Mouse (Mus musculus) mammary gland, adult 2 months (tissue): ENCODE results near the gene Tmem107. TPM values are rescaled to one million over a fixed set of nuclear protein-coding genes. Genes with fewer than 3 reads are reported as not detected.

Experiments used
- polyA plus RNA-seq: library from polyadenylated mRNA; depleted of rRNA; stranded (reverse); fragments of >200 nt; gene quantifications from 2 replicates; pipeline ENCODE4 v1.2.3, GENCODE M21; 2012; ENCODE audit warnings: low replicate concordance; rRNA removed

Tmem107 gene
- polyA plus RNA-seq: 24.3 and 24.6 TPM in 2 replicates

DNA sequence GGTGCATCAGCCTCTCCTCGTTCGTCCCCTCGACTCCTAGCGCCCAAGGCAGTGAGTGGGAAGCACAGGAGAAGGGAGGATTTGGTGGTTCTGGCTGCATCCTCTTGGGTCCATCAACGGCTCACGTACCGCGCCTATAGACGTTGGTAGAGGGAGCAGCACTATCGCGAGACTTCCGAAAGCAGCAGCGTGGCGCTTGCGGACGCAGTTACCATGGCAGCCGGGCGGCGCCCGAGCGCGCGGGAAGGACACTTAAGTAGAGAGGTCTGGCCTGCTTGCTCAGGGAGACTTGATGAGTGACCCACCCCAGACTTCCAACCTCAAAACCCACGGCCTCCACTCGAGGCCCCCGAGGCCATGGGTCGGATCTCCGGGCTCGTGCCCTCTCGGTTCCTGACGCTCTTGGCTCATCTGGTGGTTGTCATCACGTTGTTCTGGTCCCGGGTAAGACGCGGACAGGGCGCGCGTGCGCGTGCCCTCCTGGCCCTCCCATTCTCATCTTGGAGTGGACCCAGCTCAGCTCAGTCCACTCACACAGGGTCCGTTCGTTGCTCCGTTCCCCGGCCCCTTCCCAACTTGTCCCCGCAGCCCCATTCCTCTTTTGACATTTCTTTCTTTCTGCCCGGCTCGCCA, at the start of gene Tmem107:
Gene Tmem107, plus strand, starts transcription at position 217 of the 633 bp plus-strand sequence.

DNA sequence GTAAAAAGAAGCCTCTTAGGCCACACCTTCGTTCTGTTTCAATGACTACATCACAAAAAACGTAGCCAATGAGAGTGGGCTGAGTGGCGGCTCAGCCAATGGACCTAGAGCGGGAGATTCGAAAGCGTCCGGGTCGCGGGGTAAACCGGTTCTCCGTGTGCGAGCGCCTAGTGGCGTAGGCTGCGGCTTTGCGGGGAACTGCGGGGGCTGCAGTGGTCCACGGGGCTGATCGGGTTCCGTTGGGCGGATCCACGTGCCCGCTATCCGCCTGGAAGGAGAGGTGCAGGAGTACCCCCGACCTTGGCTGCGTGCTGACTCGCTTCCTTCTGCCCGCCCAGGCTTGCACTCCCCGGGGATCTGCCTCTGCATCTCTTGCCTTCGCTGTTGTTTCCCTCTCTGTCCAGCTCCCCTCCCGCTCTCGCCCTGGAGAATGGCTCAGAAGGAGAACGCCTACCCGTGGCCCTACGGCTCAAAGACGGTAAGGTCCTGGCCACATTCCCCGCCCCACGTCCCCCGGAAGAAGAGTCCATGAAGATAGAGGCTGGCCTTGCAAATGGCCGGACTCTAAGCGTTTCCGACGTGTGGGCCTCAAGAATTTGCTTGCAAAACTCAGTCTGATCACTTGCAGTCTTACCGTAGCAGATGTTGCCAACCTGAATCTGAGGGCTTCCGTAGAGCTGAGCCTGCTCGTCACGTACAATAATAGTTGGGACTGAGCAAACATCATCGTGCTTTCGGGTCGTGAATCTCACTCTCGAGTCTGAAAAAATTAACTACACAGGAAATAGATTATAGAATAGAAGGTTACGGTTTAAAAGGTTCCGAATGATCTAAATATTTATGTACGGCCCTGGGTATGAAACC, 24.8 kb upstream of the Tmem107 start, which contains the start of gene Aurkb:
Gene Aurkb, plus strand, starts transcription at position 117 of the 864 bp plus-strand sequence.

DNA sequence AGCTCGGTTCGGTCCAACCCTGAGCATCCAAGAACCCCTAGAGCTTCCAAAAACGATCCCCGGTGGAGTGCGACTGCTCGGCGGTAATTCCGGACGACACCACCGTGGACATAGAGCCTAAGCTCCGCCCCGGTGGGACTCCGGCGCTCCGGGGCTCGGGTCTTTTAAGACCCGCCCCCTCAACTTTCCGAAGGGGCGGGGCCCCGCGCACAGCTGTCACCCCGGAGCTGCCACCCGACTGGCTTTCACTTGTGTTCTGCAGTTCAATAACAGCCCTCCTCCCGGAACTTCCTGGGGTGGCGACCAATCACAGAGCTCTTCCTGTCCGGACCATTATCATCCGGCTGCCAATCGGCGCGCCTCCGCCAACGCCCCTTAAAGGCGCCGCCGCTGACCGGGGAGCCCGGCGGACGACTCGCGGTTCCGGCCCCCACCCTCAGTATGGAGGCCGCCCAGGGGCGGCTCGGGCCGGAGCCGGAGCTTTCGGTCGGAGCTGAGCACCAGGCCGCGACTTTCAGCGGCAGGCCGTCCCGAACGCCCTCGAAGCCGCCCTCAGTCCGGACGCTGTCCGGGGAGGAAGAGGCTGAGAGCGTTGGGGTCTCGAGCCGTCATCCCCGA, 11.1 kb upstream of the Tmem107 start, which contains the start of gene Borcs6:
Gene Borcs6, plus strand, starts transcription at position 361 of the 618 bp plus-strand sequence.

DNA sequence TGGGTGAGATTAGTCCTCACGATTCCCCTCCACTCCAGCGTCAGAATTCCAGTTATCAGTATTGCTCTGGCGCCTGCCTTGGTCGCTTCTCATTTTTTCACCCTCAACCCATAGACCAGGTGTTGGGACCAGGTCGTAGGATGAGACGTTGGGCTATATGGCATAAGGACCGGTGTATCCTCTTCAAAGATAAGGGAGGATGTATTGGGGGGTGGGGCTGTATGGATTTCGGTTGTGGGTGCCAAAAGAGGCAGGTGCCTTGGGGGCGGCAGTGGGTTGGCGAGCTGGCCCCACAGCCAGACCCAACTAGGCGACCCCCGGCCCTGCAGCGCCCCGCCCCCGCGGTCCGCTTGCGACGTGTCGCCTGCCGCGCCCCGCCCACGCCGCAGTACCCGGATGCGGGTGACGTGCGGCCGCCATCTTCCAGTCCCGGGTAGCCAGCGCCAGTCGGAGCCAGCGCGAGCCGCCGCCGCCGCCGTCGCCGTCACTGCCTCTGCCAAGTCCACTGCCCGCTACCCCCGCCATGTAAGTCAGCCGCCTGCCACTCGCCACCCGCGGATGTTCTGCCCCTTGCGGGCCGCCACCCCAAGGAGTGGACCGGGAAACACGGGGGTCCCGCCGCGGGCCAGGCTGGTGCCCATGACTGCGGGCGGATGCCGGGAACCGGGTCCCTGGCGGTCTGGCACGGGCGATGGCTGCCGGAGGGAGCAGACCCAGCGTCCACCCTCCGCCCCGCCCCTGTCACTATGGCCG, 17.7 kb downstream of the Tmem107 start, which contains the start of gene Vamp2:
Gene Vamp2, plus strand, starts transcription at position 388 of the 753 bp plus-strand sequence.

DNA sequence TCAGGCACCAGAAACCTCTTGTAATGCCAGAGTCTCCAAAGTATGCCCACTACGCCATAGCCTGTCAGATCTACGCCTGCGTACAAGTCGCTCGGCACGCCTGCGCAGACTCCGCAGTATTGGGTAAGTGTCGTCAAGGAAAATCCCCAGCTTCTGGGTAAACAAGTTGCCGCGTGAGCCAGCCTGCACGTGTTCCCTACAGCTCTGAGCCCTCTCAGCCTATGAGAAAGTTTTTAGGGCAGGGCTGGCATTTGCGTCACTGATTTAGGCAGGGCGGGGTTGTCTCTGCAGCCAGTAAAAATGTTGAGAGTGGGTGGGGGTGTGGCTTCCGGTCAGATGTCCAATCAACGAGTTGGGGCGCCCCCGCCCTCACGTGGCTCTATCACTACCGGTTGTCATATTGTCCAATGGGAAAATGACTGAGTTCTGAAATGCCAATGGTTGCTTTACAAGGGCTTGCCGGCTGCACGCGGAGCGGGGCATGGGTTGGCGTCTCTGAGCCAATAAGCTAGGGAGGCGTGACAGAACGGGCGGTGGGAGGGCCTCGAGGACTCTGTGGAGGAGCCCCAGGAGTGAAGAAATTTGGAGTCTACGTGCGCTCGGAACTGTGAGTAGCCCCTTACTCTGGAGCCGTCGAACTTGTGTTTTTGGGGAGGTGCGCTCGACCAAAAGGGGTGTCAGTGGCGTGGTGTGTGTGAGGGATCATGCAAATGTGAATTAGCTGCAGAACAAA, 24.3 kb downstream of the Tmem107 start, which contains the start of gene Per1:
Gene Per1, plus strand, starts transcription at position 521 of the 733 bp plus-strand sequence.

DNA sequence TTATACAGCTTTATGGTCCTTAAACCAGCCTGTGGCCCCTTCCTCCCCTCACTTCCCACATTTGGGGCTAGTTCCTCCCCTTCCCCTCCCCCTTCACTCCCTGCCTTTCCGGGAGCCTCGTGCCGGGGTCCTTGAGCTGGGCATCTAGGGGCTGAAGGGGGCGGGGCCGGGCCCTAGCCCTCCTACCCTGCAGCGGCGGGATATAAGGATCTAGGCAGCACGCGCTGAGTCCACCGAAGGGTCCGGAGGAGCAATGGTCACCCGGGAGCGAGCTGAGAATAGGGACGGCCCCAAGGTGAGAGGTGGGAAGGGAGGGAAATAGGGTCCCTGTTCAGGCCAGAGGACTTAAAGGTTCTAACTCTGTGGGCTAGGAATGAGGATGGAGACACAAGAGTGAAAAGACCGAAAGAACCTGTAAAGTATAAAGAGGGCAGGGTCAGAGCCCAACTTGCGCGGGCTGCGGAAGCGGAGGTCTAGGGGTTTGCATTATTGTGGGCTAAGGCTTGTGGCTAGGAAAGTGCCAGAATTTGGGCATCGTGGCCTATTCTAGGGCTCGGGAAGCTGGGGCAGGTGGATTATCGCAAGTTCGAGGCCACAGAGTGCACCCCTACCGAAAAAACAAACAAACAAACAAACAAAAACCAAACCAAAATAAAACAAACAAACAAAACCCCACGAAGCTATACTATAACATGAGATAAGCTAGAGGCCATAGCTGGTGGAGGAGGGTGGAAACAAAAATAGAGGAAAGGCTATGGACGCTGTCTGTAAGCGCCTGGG, 49.8 kb downstream of the Tmem107 start, which contains the start of gene Hes7:
Gene Hes7, plus strand, starts transcription at position 184 of the 780 bp plus-strand sequence.

DNA sequence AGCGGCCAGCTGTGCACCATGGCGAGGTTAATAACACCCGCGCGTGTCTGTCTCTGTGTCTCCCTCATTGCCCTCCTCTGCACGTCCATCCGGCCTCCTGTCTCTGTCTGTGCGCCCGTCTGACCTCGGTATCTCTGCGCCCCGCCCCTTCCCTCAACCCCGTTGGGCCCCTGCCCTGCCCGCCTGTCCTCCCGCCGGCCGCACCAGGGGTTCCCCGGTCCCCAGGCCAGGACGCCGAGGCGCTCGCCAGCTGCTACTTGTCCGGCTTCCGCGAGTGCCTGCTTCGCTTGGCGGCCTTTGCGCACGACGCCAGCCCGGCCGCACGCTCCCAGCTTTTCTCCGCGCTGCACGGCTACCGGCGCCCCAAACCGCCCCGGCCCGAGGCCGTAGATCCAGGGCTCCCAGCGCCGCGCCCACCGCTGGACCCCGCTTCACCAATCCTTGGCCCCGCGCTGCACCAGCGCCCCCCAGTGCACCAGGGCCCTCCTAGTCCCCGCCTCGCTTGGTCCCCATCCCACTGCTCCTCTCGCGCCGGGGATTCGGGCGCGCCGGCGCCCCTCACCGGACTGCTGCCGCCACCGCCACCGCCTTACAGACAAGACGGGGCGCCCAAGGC, 51.8 kb downstream of the Tmem107 start, which contains the start of gene 9130213A22Rik:
Gene 9130213A22Rik, minus strand, starts transcription at position 254 of the 616 bp plus-strand sequence.

Other genes starting within 250 kb of the Tmem107 start
- 84.5 and 87.3 TPM in 2 replicates for gene Ndel1, start 198.9 kb upstream of the Tmem107 start, polyA plus RNA-seq
- gene Rnf222, start 182.3 kb upstream of the Tmem107 start, polyA plus RNA-seq: 0.19 TPM in 1 of 2 replicates, not detected in the other
- gene Rpl26, start 169.2 kb upstream of the Tmem107 start, polyA plus RNA-seq: 637 and 1,128 TPM in 2 replicates
- gene Odf4, start 143.7 kb upstream of the Tmem107 start, polyA plus RNA-seq: not detected in 2 replicates
- 70.7 and 114 TPM in 2 replicates for gene Arhgef15, start 113.3 kb upstream of the Tmem107 start, polyA plus RNA-seq
- 107 and 135 TPM in 2 replicates for gene Slc25a35, start 102.7 kb upstream of the Tmem107 start, polyA plus RNA-seq
- 17.1 and 49.9 TPM in 2 replicates for gene Rangrf, start 95.6 kb upstream of the Tmem107 start, polyA plus RNA-seq
- 11.0 and 12.9 TPM in 2 replicates for gene Pfas, start 62.3 kb upstream of the Tmem107 start, polyA plus RNA-seq
- gene Ctc1, start 54.9 kb upstream of the Tmem107 start, polyA plus RNA-seq: 36.3 and 36.6 TPM in 2 replicates
- gene Aurkb, start 25.2 kb upstream of the Tmem107 start, polyA plus RNA-seq: 5.5 and 18.1 TPM in 2 replicates
- 14.9 and 32.7 TPM in 2 replicates for gene Borcs6, start 11.1 kb upstream of the Tmem107 start, polyA plus RNA-seq
- 115 and 123 TPM in 2 replicates for gene Vamp2, start 17.7 kb downstream of the Tmem107 start, polyA plus RNA-seq
- gene Per1, start 24.4 kb downstream of the Tmem107 start, polyA plus RNA-seq: 30.1 and 37.1 TPM in 2 replicates
- 0.29 and 1.0 TPM in 2 replicates for gene Hes7, start 49.6 kb downstream of the Tmem107 start, polyA plus RNA-seq
- 1.1 and 1.8 TPM in 2 replicates for gene 9130213A22Rik, start 51.8 kb downstream of the Tmem107 start, polyA plus RNA-seq
- 1.8 and 2.6 TPM in 2 replicates for gene Aloxe3, start 55.1 kb downstream of the Tmem107 start, polyA plus RNA-seq
- 0.05 and 1.6 TPM in 2 replicates for gene Alox12b, start 86.2 kb downstream of the Tmem107 start, polyA plus RNA-seq
- 0.08 TPM in 1 of 2 replicates, not detected in the other for gene Alox8, start 127.0 kb downstream of the Tmem107 start, polyA plus RNA-seq
- gene Gucy2e, start 166.2 kb downstream of the Tmem107 start, polyA plus RNA-seq: 0.14 and 0.24 TPM in 2 replicates